Mouse (Mus musculus): ENCODE results near the gene Plod2. TPM values are rescaled to one million over a fixed set of nuclear protein-coding genes. Genes with fewer than 3 reads are reported as not detected.

The Plod2 gene
- 10 to 100 TPM; 17.2 to 20.9 TPM for total RNA-seq (2021)

GRCm38 (mm10) chr9:92541977-92542561, at the start of gene Plod2:
Gene Plod2 (plus strand): TSS chr9:92542223.
- peak; percentile 63 for DNase-seq (ENCODE audit: low spot score)
- intact Hi-C loops (cut with DNase I) = loop anchor here (5.0 kb wide), 1 partner anchor 85 kb away; the partner anchor contains the start of gene Plscr4

DNA sequence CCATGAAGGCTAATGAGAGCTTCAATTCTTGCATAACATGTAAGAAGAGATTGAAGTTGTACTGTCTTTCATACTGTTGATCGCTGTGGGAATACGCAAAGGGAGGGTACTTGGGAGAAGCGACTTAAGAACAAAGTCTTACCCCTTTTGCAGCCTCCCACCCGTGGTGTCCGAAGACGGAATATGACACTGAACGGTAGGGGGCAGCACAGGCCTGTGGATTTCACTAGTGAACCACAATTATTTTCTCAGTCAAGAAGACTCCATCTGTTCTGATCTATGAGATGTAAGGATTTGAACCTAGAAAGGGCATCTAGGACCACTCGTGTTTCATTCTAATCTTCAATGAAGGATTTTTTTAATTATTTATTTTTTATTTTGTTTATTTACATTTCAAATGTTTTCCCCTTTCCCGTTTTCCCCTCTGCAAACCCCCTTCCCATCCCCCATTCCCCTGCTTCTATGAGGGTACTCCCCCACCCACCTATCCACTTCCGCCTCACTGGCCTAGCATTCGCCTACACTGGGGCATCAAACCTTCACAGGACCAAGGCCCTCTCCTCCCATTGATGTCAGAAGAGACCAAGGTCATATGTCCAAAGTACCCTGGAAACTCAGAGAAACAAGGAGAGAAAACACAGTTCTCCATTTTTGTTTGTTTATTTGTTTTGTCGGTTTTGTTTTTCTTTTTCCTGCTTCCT, 42.2 kb upstream of the Plod2 start:
- peak; percentile 47 for DNase-seq (ENCODE audit: low spot score)
- intact Hi-C loops (cut with DNase I) = loop anchor here (1.0 to 5.0 kb wide), 5 partner anchors 92 to 379 kb away; no protein-coding TSS in a partner anchor

- no peak for DNase-seq (ENCODE audit: low spot score)
- intact Hi-C loops (cut with DNase I) = no loop called here
These were observed 37.8 kb upstream of the Plod2 start for GRCm38 (mm10) chr9:92504256-92504655.

DNA sequence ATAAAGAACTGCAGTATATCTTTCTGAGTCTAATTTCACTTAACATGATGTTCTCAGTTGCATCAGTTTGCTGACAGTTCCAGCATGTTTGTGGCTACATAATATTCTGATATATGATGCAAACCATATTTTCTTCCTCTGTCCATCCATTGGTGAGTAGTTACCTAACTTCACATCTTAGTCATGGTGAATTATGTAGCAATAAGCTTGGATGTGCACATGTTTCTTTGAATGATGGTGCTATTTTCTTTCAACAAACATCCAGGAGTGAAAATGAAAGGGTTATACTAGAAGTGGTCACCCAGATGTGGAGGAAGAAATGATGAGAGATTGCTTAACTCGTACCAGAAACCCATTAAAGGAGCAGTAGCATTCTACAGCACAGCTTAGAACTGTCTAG, 37.1 kb upstream of the Plod2 start:
- intact Hi-C loops (cut with DNase I) = no loop called here
- DNase-seq (ENCODE audit: low spot score) = no peak

DNA sequence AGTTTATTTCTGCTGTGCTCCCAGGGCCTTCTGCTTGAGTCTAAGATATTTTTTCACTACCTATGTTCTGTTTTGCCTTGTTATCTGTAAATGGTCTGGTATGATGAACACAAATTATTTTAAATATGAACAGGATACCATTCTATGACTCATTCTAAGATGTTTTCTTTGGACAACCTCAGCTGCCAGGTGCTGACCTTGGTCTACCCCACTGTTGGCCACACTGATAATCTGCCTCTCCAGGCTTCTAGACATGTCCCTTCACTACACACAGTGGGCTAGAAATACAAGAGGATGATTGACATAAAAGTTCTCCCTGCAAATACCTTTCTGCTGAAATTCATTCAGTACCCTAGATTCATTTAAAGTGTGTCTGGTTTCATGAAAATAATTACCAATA, 30.3 kb upstream of the Plod2 start:
- no peak for DNase-seq (ENCODE audit: low spot score)
- intact Hi-C loops (cut with DNase I) = no loop called here

DNA sequence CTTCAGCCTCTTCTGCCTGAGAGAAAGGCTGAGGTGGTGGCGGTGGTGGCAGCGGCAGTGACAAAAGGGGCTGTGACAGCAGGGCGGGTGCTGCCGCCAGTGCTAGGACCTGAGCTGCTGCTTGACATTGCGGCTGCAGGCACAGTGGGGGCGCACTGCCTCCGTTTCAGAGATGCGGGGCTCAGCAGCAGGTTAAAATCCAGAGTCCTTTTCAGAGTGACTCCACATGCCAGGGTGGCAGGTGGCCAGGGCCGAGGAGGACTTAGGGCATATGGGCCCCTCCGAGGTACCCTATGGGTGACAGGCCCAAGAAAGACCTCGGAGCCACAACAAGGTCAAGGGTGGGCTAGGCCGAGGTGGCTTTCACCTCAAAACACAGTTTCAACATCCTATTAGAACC, 25.0 kb upstream of the Plod2 start:
- no peak for DNase-seq (ENCODE audit: low spot score)
- intact Hi-C loops (cut with DNase I) = no loop called here

GRCm38 (mm10) chr9:92520751-92521150, 21.3 kb upstream of the Plod2 start:
- DNase-seq (ENCODE audit: low spot score) = no peak
- intact Hi-C loops (cut with DNase I) = no loop called here

GRCm38 (mm10) chr9:92524506-92524905, 17.5 kb upstream of the Plod2 start:
- intact Hi-C loops (cut with DNase I) = no loop called here
- no peak for DNase-seq (ENCODE audit: low spot score)

GRCm38 (mm10) chr9:92530055-92530454, 12.0 kb upstream of the Plod2 start:
- DNase-seq (ENCODE audit: low spot score) = no peak
- intact Hi-C loops (cut with DNase I) = no loop called here

DNA sequence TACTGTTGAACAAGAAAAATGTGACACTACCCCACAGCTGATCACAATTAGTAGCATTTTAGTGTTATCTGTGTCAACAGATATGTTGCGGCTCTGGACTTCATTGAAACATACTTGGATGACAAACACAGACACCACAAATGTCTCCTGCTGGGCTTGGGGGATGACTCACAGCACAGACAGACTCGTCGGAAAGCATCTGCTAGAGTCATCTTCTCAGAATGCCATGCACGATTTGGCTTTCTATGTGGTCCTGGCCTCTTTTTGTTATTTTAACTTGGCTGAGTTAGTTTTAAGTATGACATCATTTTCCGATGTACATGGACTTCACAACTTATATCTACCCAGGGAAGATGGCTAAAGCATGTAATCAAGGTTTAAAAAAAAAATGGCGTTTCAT, 4.3 kb upstream of the Plod2 start:
- intact Hi-C loops (cut with DNase I) = loop anchor here (5.0 kb wide), 1 partner anchor 35 kb away; no protein-coding TSS in a partner anchor
- no peak for DNase-seq (ENCODE audit: low spot score)

DNA sequence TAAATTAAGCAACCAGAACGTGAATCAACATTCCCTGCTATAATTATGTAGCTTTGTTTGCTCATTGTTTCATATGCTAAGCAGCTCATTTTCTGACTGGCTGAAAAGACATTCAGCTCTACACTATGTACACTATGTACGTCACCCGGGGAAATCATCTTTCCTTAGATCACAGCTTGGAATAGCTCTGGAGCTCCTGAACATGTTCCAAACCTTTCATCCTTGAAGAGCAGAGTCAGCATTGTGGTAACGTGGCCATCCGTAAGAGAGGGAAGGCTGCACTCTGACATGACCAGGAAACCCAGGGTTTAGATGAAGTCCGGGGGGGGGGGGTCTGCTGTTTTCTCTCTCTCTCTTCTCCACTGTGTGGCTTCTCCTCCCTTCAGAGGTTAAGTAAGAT, 3.8 kb upstream of the Plod2 start:
- DNase-seq (ENCODE audit: low spot score) = no peak
- intact Hi-C loops (cut with DNase I) = loop anchor here (5.0 kb wide), 1 partner anchor 34 kb away; no protein-coding TSS in a partner anchor

DNA sequence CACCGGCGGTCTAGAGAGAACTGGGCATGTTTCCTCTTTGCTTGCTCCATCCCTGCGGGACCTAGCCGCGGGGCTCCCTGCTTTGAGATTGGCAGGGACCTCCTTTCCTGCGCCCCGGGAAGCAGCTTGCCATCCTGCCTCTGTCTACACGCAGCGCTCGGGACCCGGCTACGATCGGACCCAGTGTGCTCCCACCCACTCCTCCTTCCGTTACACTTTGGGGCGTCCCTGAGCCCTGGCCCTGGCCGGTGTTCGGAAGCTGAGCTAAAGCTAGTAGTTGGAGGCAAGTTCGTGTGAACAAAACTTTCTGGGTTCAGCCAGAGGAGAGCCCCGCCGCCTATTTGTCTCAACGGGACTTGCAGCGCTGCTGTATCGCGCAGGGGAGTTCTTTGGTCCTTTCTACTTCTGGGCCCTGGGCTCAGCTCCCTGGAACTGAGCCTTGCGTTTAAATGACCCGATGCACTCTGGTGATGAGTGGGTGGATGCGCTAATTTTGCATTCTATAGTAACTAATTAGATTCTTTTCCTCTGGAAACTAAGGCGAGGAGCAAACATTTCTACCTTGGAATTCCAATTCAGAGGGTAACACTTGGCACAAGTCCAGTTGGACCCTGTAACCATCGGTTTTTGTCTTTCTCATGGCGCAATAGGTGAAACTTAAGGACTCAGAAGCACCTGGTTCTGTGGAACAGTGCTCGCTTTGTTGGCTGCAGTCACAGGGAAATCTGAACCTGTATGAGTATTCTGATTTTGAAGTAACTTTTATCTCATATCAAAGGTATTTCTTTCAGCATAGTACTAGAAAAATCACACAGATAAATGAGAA, 781 bp downstream of the Plod2 start:
- intact Hi-C loops (cut with DNase I) = loop anchor here (5.0 kb wide), 1 partner anchor 86 kb away; the partner anchor contains the start of gene Plscr4
- DNase-seq (ENCODE audit: low spot score) = peak; percentile 39

DNA sequence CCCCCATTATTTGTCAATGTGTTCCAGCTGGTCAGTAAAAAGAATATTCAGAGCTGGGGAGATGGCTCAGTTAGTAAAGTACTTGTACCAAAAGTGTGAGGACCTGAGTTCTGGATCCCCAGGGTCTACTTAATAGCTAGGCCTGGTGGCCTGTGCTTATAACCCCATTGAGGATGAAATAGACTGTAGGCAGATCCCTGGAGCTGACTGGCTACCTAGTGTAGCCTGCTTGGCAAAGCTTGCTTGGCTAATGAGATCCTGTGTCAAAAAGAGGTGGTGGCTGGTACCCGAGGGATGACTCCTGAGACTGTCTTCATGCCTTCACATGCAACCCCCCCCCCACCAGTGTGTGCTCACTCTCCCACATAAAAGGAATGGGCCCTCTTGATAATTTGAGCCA, 2.1 kb downstream of the Plod2 start:
- DNase-seq (ENCODE audit: low spot score) = no peak
- intact Hi-C loops (cut with DNase I) = loop anchor here (5.0 kb wide), 1 partner anchor 87 kb away; the partner anchor contains the start of gene Plscr4

DNA sequence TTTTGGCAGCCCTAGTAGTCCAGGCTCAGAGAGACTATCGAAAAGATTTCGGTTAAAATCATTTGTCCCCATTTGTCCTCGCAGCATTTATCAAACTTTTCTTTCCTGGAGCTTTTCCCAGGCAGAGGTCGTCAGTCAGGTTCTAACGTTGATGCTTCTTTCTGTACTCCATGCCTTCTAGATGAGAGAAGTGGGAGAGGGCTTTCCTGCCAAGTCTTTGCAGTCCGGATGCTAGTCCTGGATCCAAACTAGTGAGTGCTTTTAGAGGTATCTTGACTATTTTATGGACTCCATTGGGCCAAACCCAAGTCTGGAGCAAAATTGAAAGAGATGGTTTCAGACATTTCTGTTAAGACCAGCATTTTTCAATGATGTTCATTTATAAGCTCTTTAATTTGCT, 3.0 kb downstream of the Plod2 start:
- intact Hi-C loops (cut with DNase I) = loop anchor here (5.0 kb wide), 1 partner anchor 52 kb away; no protein-coding TSS in a partner anchor
- no peak for DNase-seq (ENCODE audit: low spot score)

DNA sequence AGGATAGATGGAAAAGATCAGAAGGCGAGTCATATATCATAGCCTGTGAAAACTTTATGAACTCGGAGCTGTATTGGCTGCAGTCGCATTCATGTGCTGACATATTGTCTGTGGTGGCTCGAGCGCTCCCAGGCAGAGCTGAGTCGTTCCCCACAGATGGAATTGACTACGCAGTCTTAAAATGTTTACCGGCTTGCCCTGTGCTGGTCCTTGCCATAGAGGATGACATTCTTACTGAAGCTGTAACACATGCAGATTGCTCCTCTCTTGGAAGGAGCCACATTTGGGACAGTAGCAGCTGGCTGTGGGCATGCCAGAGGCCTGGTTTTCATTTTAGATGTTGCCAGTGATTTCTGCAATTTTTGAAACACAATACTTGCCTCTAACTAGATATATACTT, 4.4 kb downstream of the Plod2 start:
- DNase-seq (ENCODE audit: low spot score) = no peak

DNA sequence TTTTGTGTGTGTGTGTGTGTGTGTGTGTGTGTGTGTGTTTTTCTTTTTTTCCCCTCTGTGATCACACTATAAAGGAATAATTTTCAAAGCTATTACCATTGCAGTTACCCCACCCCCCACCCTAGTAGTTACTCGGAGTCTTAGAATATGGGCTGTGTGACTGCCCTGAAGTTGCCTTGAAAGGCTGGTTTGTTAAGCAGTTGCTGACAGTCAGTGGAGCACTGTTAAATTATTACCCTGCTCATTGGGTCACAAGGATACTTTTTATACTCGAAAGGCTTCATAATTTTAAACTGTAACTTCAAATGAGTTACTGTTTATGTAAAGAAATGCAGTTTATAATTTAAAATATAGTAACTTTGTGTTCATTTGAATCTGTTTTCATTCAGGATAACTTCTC, 5.1 kb downstream of the Plod2 start:
- intact Hi-C loops (cut with DNase I) = loop anchor here (5.0 kb wide), 1 partner anchor 50 kb away; no protein-coding TSS in a partner anchor
- DNase-seq (ENCODE audit: low spot score) = no peak

More for the DNA sequence above, 4.4 kb downstream of the Plod2 start:
- intact Hi-C loops (cut with DNase I) = loop anchor here (5.0 kb wide), 1 partner anchor 51 kb away; no protein-coding TSS in a partner anchor

DNA sequence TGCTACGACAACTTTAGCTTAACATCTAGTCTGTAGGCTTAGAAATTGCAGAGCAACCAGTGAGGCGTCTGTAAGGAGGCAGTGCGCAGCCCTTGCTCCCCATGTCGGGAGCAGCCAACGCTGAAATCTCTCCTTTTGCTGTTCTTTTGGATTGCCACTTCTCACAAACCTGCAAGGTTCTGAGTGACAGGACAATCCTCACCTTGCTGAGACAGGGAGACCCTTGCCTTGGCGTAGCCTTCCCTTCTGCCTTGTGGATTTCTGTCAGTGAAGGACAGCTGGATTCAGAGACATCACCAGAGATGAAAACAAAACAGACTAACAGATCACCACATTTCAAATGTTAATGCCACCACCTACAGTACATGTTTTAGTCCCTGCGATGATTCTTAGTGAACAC, 5.8 kb downstream of the Plod2 start:
- no peak for DNase-seq (ENCODE audit: low spot score)
- intact Hi-C loops (cut with DNase I) = loop anchor here (2.0 to 5.0 kb wide), 2 partner anchors 15 to 49 kb away; no protein-coding TSS in a partner anchor

GRCm38 (mm10) chr9:92548603-92549002, 6.6 kb downstream of the Plod2 start:
- intact Hi-C loops (cut with DNase I) = loop anchor here (2.0 to 5.0 kb wide), 2 partner anchors 14 to 49 kb away; no protein-coding TSS in a partner anchor
- DNase-seq (ENCODE audit: low spot score) = peak; percentile 35

GRCm38 (mm10) chr9:92549811-92550490, 7.9 kb downstream of the Plod2 start:
- intact Hi-C loops (cut with DNase I) = loop anchor here (2.0 to 5.0 kb wide), 2 partner anchors 13 to 47 kb away; no protein-coding TSS in a partner anchor
- DNase-seq (ENCODE audit: low spot score) = peak; percentile 37
